Mouse (Mus musculus): ENCODE results near the gene Krt7.

Gene Krt7

DNA sequence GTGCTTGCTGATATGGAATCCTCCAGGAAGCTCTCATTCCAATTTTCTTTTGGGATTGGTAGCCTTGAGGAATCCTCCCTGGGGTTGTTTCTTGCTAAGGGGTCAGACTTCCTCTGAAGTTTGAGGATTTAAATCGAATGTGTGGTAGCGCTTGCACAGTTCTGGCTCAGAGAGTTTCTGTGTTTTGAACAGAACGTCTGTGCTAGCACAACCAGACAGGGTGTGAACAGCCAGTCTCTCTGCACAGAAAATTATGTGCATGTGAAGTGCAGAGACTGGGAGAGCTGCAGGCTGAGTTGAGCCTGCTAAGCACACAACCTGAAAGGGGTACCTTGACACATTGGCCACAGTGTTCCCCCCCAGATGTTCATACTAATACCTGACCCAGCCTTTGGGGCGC lies 30.0 kb downstream of the Krt7 start:
- DNase-seq (ENCODE audit: extremely low spot score), result no peak

DNA sequence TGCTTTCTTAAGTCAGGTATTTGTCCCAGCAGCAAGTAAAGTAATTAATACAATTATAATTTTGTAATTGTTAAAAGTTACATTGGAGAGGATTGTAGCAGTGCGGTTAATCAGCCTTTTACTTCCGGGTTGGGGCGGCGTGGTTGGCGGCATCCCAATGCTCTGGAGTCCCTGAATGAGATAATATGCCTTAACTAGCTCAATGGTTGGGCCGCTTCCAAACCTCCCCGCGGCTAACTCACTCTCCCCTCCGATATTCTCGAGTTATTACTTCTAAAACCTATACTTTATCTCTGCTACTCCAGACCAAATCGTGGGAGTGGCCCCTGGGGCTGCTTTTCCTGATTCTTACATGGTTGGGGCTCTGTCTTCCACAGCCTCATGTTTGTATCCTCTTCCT lies 35.7 kb downstream of the Krt7 start:
- DNase-seq (ENCODE audit: extremely low spot score), result no peak

DNA sequence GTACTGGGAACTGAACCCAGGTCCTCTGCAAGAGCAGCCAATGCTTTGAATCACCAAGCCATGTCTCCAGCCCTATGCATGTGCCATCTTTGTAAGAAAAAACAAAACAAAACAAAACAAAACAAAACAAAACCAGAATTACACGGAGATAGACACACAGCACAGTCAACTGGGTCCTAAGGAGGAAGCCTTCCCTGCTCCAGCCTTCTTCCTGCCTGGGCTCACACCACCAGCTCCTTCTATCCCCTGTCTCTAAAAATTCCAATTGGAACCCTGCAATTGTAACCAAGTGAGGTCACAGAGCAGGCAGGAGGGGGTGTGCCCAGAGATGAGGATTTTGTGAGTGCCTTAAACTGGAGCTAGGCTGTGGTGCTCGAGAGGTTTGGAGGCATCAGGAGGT lies 36.6 kb downstream of the Krt7 start, which contains the start of gene Krt88:
Gene Krt88 (plus strand): TSS at position 301 of the 400 bp plus-strand sequence.
- no peak for DNase-seq (ENCODE audit: extremely low spot score)

DNA sequence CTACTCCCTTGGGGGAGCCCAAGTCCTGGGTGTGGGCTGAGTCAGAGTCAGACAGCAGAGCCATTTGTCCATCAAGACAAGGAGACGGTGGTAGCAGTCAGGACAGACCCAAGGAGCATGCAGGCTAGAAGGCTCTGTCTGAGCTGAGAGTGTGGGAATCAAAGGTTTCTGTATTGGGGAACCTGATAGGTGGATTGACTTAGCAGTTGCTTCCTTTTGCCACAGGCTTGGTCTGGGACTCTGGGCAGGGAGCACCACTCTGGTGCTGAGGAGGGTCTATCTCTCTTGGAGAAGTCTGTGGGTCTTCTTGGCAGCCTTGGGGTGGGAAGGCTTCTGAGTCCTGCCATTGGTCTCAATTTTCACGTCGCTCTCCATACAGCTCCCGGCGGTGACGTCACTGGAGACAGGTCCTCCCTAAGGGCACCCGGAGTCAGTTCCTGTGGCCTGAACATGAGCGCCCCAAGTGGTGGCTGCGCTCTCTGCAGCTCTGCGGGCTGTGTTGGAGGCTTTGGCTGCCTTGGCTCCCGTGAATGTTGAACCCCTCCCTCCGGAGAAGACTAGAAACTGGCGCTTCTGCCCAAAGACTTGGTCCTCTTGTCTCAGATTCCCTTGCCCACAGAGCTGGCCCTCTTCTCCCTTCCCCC lies 42.4 kb downstream of the Krt7 start:
- DNase-seq (ENCODE audit: extremely low spot score), result peak; percentile 80

DNA sequence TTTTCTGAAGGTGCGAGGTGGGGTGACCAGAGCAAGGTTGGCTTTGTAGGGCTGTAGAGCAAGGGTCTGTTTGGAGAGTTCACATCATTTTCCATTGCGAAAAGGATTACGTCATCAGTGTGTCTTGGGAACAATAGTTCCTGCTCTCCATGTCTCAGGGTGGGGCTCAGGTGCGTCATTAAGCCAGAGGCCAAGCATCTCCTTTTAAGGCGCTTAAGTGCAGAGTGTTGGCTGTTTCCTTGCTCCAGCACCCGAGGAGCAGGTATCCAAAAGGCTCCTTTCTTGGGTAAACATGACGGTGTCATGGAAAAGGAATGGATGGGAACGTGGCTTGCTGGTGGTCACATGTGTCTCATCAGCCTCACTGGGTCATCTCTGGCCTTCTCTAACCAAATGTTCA lies 43.9 kb downstream of the Krt7 start:
- DNase-seq (ENCODE audit: extremely low spot score), result no peak

DNA sequence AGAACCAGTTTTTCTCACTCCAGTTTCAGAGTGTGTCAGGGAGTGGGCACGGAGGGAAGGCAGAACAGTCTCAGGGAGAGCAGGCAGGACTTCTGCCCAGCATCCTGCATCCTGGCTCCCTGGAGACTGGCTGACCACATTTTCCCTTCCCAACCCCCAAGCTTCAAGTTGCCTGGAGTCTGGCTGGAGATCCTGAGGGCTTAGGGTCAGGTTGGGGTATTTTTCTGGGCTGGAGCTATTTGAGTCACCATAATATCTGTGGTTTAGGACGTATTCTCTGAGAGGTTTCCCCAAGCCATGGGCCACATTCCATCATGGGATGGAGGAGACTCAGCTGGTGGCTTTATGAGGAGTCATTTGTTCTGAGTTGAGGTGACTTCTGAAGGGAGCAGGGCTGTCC lies 44.4 kb downstream of the Krt7 start:
- DNase-seq (ENCODE audit: extremely low spot score), result no peak

DNA sequence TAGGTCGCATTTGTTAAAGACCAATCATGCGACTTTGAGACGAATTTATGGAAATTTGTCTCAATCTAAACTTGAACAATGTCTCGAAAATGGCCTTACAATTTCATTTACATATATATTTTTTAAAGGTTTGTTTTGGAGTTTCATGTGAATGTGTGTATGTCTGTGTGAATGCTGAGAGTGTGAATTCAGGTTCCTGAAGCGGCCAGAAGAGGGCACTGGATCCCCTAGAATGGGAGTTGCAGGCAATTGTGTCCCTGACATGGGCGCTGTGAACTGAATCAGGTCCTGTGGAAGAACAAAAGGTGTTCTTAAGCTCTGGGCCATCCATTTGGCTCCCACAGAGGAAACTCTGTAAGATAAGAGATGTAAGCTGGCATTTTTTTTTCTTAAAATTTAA lies 45.0 kb downstream of the Krt7 start:
- no peak for DNase-seq (ENCODE audit: extremely low spot score)

DNA sequence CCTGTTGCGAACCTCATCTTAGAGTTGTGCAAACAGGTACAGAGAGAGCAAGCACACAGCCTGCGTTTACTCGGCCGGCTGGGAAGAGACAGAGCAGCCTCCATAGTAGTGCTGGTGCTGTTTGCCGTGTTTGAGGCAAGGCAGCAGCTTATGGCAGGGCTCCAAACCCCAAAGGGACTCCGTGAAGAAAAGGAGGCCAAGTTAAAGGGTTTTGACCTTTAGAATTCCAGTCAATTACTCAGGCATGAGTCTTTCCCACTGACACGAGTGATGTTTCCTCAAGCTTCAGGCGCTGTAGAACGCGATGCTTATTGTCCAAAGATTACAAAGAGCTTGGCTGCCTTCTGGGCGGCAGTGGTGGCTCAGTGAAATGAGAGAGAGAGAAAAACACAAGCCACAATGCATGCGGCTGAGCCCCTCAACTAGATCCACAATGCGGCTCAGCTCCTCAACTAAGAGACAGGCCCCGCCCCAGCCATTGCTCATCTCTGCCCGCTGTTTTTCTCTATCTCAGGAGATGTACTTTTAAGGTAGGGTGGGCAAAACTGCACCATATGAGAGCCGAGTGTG lies 47.6 kb downstream of the Krt7 start:
- no peak for DNase-seq (ENCODE audit: extremely low spot score)

DNA sequence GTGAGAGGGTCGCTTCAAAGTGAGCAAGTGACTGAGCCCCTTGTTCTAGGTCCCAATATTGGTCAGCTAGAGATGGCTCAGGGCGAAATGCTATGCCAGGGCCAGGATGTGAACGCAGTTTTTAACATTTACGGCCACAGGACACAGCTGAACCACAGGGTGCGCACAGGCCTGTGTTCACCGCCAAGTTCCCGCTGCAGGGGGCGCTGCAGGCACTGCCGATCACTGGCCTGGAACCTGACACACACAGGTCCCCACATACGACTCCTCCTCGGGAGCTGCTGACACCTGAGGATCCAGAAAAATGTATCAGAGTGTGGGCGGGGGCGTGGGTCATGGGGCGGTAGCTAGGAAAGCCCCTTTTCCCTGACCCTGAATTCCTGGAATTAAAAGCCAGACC lies 48.4 kb downstream of the Krt7 start:
- DNase-seq (ENCODE audit: extremely low spot score), result no peak

DNA sequence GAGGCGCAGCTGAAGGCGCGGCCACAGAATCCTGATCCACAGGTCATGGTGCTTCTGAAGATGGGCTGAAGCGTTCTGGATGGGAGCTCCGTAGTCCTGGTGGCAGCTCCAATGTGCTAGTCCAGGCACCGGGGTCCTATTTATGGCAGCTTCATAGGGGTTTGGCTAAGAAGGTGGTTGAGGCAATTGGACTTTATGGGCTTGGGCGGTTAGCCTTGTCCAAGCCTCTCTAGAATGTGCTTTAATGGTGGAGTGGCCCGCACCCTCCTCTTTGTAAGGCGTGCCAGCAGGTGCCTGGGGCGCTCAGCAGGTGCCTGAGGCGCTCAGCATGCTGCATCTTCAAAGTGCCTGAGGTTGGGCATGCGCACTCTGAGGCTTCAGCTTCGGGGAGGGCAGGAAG lies 52.8 kb downstream of the Krt7 start, which contains the start of gene Krt81:
Gene Krt81 (minus strand): TSS at position 101 of the 400 bp plus-strand sequence.
- no peak for DNase-seq (ENCODE audit: extremely low spot score)

DNA sequence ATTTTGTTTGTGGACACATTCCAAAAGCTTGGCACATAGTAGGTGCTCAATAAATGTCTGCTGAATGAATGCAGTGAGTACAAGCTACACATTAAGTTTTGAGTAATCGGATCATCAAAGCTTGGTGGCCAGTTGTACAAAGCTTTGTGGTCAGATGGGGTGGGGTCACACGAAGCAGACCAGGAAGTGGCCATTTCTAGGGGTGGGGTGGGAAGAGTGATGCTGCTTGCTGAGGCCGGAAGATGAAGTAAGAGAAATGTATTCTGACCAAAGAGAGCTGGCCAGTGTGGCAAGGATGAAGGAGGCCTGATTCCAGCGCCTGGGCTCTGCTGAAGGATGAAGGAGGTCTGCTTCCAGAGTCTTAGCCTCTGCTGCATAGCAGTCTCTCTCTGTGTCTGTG lies 58.2 kb downstream of the Krt7 start:
- no peak for DNase-seq (ENCODE audit: extremely low spot score)

DNA sequence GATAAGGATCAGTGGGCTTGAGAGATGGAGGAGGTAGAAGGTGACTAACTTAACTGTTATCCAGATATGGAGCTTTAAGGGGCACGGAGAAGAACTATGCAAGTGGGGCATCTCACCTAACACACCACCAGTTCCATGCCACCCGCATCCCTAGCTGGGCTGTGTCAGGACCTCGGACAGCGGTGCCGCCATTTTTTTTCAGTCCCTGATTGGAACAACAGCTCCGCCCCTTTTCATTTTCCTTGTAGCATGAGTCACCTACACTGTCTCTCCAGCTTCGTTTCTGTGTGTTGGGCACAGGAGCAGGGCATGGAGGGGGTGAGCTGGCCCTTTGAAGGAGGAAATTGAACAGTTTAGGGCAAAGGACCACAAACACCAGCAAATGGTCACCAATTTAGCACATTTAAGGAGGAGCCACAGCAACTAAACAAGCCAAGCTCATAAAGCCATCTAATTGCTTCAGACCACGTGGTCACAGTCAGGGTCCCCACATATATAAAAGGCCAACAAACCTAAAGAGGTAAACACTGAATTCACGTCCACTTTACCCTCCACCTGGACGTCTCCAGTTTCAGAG lies 62.2 kb downstream of the Krt7 start, which contains the start of gene Krt86:
Gene Krt86 (plus strand): TSS at position 527 of the 577 bp plus-strand sequence.
- peak; percentile 59 for DNase-seq (ENCODE audit: extremely low spot score)

DNA sequence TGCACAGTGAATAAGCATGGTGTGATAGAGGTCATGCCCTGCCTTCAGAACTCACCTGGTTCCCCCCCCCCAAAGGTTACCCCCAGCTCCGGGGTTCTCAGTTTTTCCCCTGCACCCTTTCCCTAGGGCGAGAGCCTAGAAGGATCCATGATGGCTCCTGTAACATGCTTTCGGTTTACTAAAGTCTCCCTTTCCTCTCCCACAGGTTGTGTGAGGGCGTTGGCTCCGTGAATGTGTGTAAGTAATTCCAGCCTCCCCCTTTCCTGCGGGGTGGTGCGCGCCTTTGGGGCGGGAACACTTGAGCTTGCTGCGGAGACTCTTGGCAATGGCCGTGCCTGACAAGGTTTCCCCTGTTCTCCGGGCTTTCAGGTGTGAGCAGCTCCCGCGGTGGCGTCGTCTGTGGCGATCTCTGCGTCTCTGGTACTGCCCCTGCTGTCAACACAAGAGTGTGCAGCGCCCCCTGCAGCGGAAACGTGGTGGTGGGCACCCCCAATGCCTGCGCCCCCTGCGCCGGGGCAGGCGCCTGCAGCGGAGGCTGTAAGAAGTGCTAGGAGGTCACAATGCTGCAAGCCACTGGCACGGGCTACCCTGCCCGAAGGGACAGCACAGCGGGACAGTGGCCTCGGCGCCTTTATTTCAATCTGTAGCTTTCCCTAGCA lies 68.3 kb downstream of the Krt7 start:
- peak; percentile 75 for DNase-seq (ENCODE audit: extremely low spot score)

DNA sequence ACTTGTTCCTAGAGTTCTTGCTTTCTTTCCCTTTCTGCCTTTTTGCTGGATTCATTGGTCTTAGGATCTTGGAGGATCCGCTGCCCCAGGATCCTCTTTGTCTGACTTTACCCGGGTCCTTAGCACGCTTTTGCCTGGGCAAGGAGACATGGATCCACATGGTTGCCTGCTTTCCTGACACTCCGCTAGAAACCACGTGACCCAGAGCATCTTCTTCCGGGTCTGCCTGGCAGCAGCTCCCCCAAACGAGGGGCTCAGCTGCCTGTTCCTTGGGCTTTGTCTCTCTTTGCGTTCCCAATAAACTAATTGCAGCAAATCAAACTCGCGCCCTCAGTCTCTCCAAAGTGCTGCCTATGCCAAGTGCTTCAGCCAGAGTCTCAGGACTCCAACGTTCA lies 68.8 kb downstream of the Krt7 start:
- peak; percentile 20 for DNase-seq (ENCODE audit: extremely low spot score)

Data from embryo, embryonic 9.5 days (tissue).